Mouse (Mus musculus) heart, embryonic 10.5 days (tissue): Measurements from ENCODE around the gene 4930442H23Rik. TPM values are rescaled to one million over a fixed set of nuclear protein-coding genes. Genes with fewer than 3 reads are reported as not detected.

Source experiments
- DNase-seq: peaks from one replicate; pipeline ENCODE4 v3.0.0-alpha.2; 2017; ENCODE audit warnings: low spot score
- H3K27ac ChIP-seq: fragments of 300-500 bp; sonication (generic); 2 replicates; pipeline ENCODE4 v1.5.1; 2016; ENCODE audit warnings: mild to moderate bottlenecking
- H3K27me3 ChIP-seq: fragments of 300-500 bp; sonication (generic); 2 replicates; pipeline ENCODE4 v1.6.1; 2016; ENCODE audit warnings: mild to moderate bottlenecking; ENCODE audit not compliant: poor library complexity, insufficient read depth, severe bottlenecking
- H3K36me3 ChIP-seq: fragments of 300-500 bp; sonication (generic); 2 replicates; pipeline ENCODE4 v1.6.1; 2016; ENCODE audit warnings: mild to moderate bottlenecking, moderate library complexity
- H3K4me1 ChIP-seq: fragments of 300-500 bp; sonication (generic); 2 replicates; pipeline ENCODE4 v1.6.1; 2016; ENCODE audit warnings: mild to moderate bottlenecking
- H3K4me3 ChIP-seq: fragments of 300-500 bp; sonication (generic); 2 replicates; pipeline ENCODE4 v1.5.1; 2016; ENCODE audit warnings: mild to moderate bottlenecking, moderate library complexity
- H3K9me3 ChIP-seq: fragments of 300-500 bp; sonication (generic); 2 replicates; pipeline ENCODE4 v1.6.1; 2016; ENCODE audit warnings: mild to moderate bottlenecking, moderate library complexity
- WGBS: fragments of 180-500 bp; shearing (Covaris S2); methylation state at CpG from one replicate; pipeline ENCODE4 v1.1.7; 2016; 5-methylcytosine and 5-hydroxymethylcytosine counted together
- polyA plus RNA-seq: library from polyadenylated mRNA; unstranded; fragments of >200 nt; fragmentation: Nextera tagmentation; extraction: Ambion mirVana; gene quantifications from 2 replicates; pipeline ENCODE4 v1.2.1, GENCODE M21; 2016

The 4930442H23Rik gene
- polyA plus RNA-seq, 1 experiment from 2014 or later, result not detected

GRCm38 (mm10) chr10:81168521-81169244, 15.0 kb downstream of the 4930442H23Rik start:
- Histone ChIP-seq H3K4me3 (peak overlapping the region; percentile 93), H3K36me3 (peaks cover 17% of the 10 kb centered on the region), H3K9me3 (no peaks in the 10 kb centered on the region), H3K27me3 (no peaks in the 10 kb centered on the region), H3K4me1 (peaks cover 46% of the 10 kb centered on the region), H3K27ac (peak overlapping the region; percentile 91)
- peak; percentile 95 for DNase-seq
- 5% methylated on average over 29 of the region's 29 CpGs for WGBS

GRCm38 (mm10) chr10:81168087-81168431, 15.6 kb downstream of the 4930442H23Rik start:
- DNase-seq, result no peak
- Histone ChIP-seq H3K9me3 (no peaks in the 10 kb centered on the region), H3K27ac (peak overlapping the region; percentile 91), H3K36me3 (peaks cover 23% of the 10 kb centered on the region), H3K27me3 (no peaks in the 10 kb centered on the region), H3K4me3 (peak overlapping the region; percentile 93), H3K4me1 (peaks cover 40% of the 10 kb centered on the region)
- 11% methylated on average over 5 of the region's 5 CpGs for WGBS

GRCm38 (mm10) chr10:81167200-81168086, 16.2 kb downstream of the 4930442H23Rik start, which contains the start of gene Pias4:
Gene Pias4, minus strand, starts transcription at chr10:81167923.
- Histone ChIP-seq H3K27ac (peak within 1 kb of the TSS; percentile 91), H3K36me3 (peaks cover 28% of the 10 kb centered on the region), H3K27me3 (no peaks in the 10 kb centered on the region), H3K4me1 (peaks cover 39% of the 10 kb centered on the region), H3K9me3 (no peaks in the 10 kb centered on the region), H3K4me3 (peak within 1 kb of the TSS; percentile 93)
- peak; percentile 100 for DNase-seq
- WGBS, result under 1% methylated on average over 56 of the region's 64 CpGs

- WGBS, result 81% methylated on average over 8 of the region's 8 CpGs
- Histone ChIP-seq H3K36me3 (peaks cover 51% of the 10 kb centered on the region), H3K27me3 (no peaks in the 10 kb centered on the region), H3K4me3 (no peak overlapping the region), H3K9me3 (no peaks in the 10 kb centered on the region), H3K27ac (no peak overlapping the region), H3K4me1 (peaks cover 52% of the 10 kb centered on the region)
- DNase-seq, result no peak
These were observed 18.5 kb downstream of the 4930442H23Rik start for GRCm38 (mm10) chr10:81165118-81165517.

- Histone ChIP-seq H3K9me3 (no peaks in the 10 kb centered on the region), H3K27me3 (no peaks in the 10 kb centered on the region), H3K4me1 (peaks cover 39% of the 10 kb centered on the region), H3K36me3 (peaks cover 78% of the 10 kb centered on the region), H3K27ac (no peak overlapping the region), H3K4me3 (0 out of 2 replicates have a peak overlapping the region, but pooled peaks have one; percentile 9)
- WGBS, result 63% methylated on average over 2 of the region's 2 CpGs
- no peak for DNase-seq
These were observed 21.4 kb downstream of the 4930442H23Rik start for GRCm38 (mm10) chr10:81162318-81162652.

- 0 out of 2 replicates have a peak overlapping the region, but pooled peaks have one; percentile 9 for H3K4me3 ChIP-seq
- WGBS, result 87% methylated on average over 8 of the region's 8 CpGs
- peaks cover 34% of the 10 kb centered on the region for H3K4me1 ChIP-seq
- no peaks in the 10 kb centered on the region for H3K9me3 ChIP-seq
- no peak overlapping the region for H3K27ac ChIP-seq
- no peak for DNase-seq
- peaks cover 83% of the 10 kb centered on the region for H3K36me3 ChIP-seq
- H3K27me3 ChIP-seq, result no peaks in the 10 kb centered on the region
These were observed 21.9 kb downstream of the 4930442H23Rik start for GRCm38 (mm10) chr10:81161602-81162317.

- no peak overlapping the region for H3K27ac ChIP-seq
- H3K9me3 ChIP-seq, result no peaks in the 10 kb centered on the region
- peaks cover 27% of the 10 kb centered on the region for H3K4me1 ChIP-seq
- WGBS, result 85% methylated on average over 6 of the region's 6 CpGs
- DNase-seq, result no peak
- H3K36me3 ChIP-seq, result peaks cover 79% of the 10 kb centered on the region
- H3K27me3 ChIP-seq, result no peaks in the 10 kb centered on the region
- H3K4me3 ChIP-seq, result no peak overlapping the region
These were observed 28.9 kb downstream of the 4930442H23Rik start for GRCm38 (mm10) chr10:81154736-81155135.

GRCm38 (mm10) chr10:81154313-81154712, 29.3 kb downstream of the 4930442H23Rik start:
- Histone ChIP-seq H3K36me3 (peaks cover 81% of the 10 kb centered on the region), H3K4me1 (peaks cover 27% of the 10 kb centered on the region), H3K27ac (peak overlapping the region; percentile 37; the same call in 1 of the 2 replicates), H3K9me3 (no peaks in the 10 kb centered on the region), H3K4me3 (no peak overlapping the region), H3K27me3 (no peaks in the 10 kb centered on the region)
- 86% methylated on average over 12 of the region's 12 CpGs for WGBS
- no peak for DNase-seq

- H3K27ac ChIP-seq, result peak overlapping the region; percentile 77
- H3K4me3 ChIP-seq, result no peak overlapping the region
- H3K36me3 ChIP-seq, result peaks cover 81% of the 10 kb centered on the region
- H3K9me3 ChIP-seq, result no peaks in the 10 kb centered on the region
- H3K4me1 ChIP-seq, result peaks cover 22% of the 10 kb centered on the region
- H3K27me3 ChIP-seq, result no peaks in the 10 kb centered on the region
- WGBS, result 62% methylated on average over 12 of the region's 12 CpGs
- no peak for DNase-seq
These were observed 31.0 kb downstream of the 4930442H23Rik start for GRCm38 (mm10) chr10:81152609-81153008.

GRCm38 (mm10) chr10:81151261-81151660, 32.4 kb downstream of the 4930442H23Rik start:
- WGBS, result 76% methylated on average over 6 of the region's 6 CpGs
- no peak for DNase-seq

GRCm38 (mm10) chr10:81146296-81146695, 37.4 kb downstream of the 4930442H23Rik start:
- H3K4me1 ChIP-seq, result peaks cover 51% of the 10 kb centered on the region
- 88% methylated on average over 4 of the region's 4 CpGs for WGBS
- no peak for DNase-seq
- H3K27ac ChIP-seq, result 0 out of 2 replicates have a peak overlapping the region, but pooled peaks have one; percentile 31
- no peak overlapping the region for H3K4me3 ChIP-seq
- H3K36me3 ChIP-seq, result peaks cover 80% of the 10 kb centered on the region
- H3K9me3 ChIP-seq, result no peaks in the 10 kb centered on the region
- H3K27me3 ChIP-seq, result no peaks in the 10 kb centered on the region

More at GRCm38 (mm10) chr10:81151261-81151660, 32.4 kb downstream of the 4930442H23Rik start:
- H3K4me1 ChIP-seq, result peaks cover 31% of the 10 kb centered on the region
- no peak overlapping the region for H3K27ac ChIP-seq
- peaks cover 81% of the 10 kb centered on the region for H3K36me3 ChIP-seq
- no peaks in the 10 kb centered on the region for H3K27me3 ChIP-seq
- no peaks in the 10 kb centered on the region for H3K9me3 ChIP-seq
- H3K4me3 ChIP-seq, result no peak overlapping the region

GRCm38 (mm10) chr10:81145778-81146177, 37.9 kb downstream of the 4930442H23Rik start:
- Histone ChIP-seq H3K27me3 (no peaks in the 10 kb centered on the region), H3K4me1 (peaks cover 56% of the 10 kb centered on the region), H3K27ac (peak overlapping the region; percentile 31; the same call in 1 of the 2 replicates), H3K4me3 (no peak overlapping the region), H3K36me3 (peaks cover 83% of the 10 kb centered on the region), H3K9me3 (no peaks in the 10 kb centered on the region)
- DNase-seq, result no peak
- WGBS, result 87% methylated on average over 7 of the region's 7 CpGs
